Mouse (Mus musculus) bone marrow macrophage, adult 2 months (primary cell): ENCODE results near the gene Sfta2. TPM values are rescaled to one million over a fixed set of nuclear protein-coding genes. Genes with fewer than 3 reads are reported as not detected.

Experiments
- H3K27ac ChIP-seq: 2 replicates; pipeline ENCODE4 v1.5.1; 2012; ENCODE audit warnings: low read depth, low read length; ENCODE audit not compliant: insufficient read depth
- H3K4me1 ChIP-seq: 2 replicates; pipeline ENCODE4 v1.6.1; 2012; ENCODE audit warnings: low read length; ENCODE audit not compliant: control insufficient read depth, insufficient read depth
- H3K4me3 ChIP-seq: 2 replicates; pipeline ENCODE4 v1.5.1; 2012; ENCODE audit warnings: mild to moderate bottlenecking, low read length, moderate library complexity; ENCODE audit not compliant: insufficient read depth
- CTCF ChIP-seq: IDR thresholded peaks from 2 replicates; pipeline ENCODE4 v1.5.1; 2012; ENCODE audit warnings: low read depth, mild to moderate bottlenecking, low read length, moderate library complexity
- POLR2A ChIP-seq: IDR thresholded peaks from 2 replicates; pipeline ENCODE4 v1.6.1; 2012; ENCODE audit warnings: mild to moderate bottlenecking, low read depth, low read length, borderline replicate concordance
- polyA plus RNA-seq: library from polyadenylated mRNA; stranded (reverse); fragments of >200 nt; gene quantifications from 2 replicates; pipeline ENCODE4 v1.2.4, GENCODE M21; 2012; ENCODE audit not compliant: missing spikeins, insufficient read depth, insufficient read length

Gene Sfta2
- polyA plus RNA-seq, 1 experiment = not detected

DNA sequence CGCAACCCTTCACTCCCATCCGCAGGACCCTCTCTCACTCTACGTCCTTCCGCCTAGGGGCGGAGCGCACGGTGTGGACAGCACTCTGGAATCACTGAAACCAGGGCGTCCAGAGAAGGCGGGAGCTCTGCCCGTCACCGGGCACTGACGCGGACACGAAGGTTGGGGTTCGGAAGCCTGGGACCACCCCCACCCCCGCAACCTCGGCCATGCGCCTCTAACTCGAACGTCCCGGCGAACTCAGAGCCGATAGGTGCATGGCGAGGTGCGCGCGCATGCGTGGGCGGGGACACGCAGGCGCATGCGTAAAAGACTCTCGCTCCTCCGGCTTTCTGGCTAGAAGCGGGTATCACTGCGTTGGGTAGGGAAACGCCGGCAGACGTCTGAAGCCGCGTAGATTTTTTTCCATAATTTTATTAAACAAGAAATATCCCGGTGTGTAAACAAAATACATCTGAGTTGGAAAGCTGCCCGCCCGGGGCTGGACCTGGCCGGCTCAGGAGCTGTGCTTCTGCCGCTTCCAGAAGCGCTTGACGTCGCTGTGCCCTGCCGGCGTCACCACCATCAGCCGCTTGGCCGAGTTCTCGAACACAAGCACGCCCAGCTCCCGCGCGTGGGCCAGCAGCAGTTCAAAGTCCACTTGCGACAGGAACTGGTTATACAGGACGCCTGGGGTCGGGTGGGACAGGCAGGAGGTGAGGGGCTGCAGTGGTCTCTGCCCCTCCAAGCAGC lies 66.2 kb downstream of the Sfta2 start, which contains the start of gene Vars2:
TSS of gene Vars2 (minus strand) at position 259 of the 732 bp plus-strand sequence.
- TF ChIP-seq CTCF (no peak), POLR2A (no peak)
- Histone ChIP-seq H3K27ac (peak within 1 kb of the TSS; percentile 54), H3K4me3 (peak within 1 kb of the TSS; percentile 96), H3K4me1 (peaks cover 3% of the 10 kb centered on the region; the same call in 1 of the 2 replicates)

DNA sequence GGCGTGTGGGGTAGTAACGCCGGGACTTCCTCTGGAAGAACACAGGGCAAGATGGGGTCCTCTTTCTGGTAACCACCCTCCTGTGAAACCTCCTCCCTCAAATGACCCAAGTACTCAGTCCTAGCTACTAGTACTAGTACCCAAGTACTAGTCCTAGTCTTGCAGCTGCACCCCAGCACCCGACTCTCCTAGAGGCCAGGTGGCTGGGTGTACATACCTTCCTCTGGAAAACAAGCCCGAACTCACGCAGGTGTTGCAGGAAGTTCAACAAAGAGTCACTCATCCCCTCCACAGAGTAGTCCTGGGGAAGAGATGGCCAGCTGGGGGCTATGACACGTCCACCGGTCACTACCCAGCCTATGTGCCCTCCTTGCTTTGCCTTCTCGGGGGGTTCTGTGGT lies 68.4 kb downstream of the Sfta2 start:
- no peak overlapping the region for H3K27ac ChIP-seq
- TF ChIP-seq POLR2A (no peak), CTCF (no peak)
- no peak overlapping the region for H3K4me3 ChIP-seq
- peaks cover 7% of the 10 kb centered on the region; the same call in 1 of the 2 replicates for H3K4me1 ChIP-seq

DNA sequence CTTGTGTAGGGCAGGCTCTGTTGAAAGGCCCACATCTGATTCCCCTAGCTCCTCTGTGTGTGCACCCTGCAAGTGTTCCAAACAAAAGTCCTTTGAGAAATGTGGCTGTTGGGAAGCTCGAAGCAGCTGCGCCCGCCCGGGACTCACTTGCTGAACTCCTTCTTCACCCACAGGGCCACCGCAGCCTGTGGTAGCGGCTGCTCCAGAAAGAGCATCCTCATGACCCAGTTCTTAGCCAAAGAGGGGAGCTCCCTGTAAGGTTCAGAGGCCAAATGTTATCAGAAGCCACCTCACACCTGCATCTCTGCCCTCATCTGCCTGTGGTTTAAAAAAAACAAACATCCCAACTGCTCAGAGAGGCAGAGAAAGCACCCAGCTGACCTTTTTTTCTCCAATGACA lies 70.5 kb downstream of the Sfta2 start:
- Histone ChIP-seq H3K4me1 (peaks cover 7% of the 10 kb centered on the region; the same call in 1 of the 2 replicates), H3K27ac (no peak overlapping the region), H3K4me3 (no peak overlapping the region)
- TF ChIP-seq POLR2A = no peak

DNA sequence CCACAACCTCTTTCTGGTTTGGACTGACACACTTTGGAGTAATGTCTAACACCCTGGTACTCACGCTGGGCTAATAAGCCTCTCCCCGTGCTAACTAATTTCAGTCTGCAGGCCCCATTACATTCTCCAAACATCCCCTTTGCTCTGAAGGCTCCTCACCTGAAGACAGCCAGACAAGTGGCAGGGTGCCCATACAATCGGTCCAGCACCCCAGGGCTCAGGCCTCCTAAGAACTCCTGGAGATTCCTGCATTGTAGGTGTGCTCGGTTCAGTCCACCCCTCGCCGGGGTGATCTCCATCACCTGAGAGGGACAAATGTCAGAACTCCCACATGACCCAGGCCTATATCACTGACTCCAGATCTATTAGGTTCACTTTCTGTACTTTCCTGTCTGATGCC lies 71.2 kb downstream of the Sfta2 start:
- TF ChIP-seq POLR2A = no peak
- TF ChIP-seq CTCF = no peak
- Histone ChIP-seq H3K4me1 (peaks cover 7% of the 10 kb centered on the region; the same call in 1 of the 2 replicates), H3K27ac (no peak overlapping the region), H3K4me3 (peak overlapping the region; percentile 87)

DNA sequence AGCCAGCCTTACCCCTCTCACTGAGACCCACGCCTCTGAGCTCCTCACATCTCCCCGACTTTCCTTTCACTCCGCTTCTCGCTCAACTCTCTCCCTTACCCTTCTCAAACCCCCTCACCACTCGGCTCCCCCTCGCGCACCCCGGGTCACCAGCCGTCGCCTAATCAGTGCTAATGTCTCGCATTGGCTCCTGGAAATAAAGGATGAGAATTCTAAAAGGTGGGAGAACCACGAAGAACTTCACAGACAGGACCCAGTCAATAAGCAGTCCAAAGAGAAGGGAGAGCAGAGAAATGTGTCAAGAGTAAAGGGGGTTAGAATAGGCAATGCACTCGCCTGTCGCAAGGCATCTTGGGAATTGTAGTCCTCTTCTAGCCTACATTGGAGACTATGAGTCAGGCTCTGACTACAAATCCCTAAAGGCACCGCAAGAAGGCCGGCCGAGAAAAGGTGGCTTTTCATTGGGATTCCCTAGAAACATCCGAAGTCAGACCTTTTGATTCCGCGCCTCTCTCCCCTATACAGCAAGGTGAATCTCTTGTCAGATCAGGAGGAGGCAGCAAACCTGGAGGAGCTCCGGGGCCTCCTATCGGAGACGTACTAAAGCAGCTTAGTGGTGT lies 72.2 kb downstream of the Sfta2 start, which contains the start of gene Gtf2h4:
TSS of gene Gtf2h4 (minus strand) at position 324 of the 620 bp plus-strand sequence.
- H3K27ac ChIP-seq = no peak within 1 kb of the TSS
- peaks cover 4% of the 10 kb centered on the region; the same call in 1 of the 2 replicates for H3K4me1 ChIP-seq
- H3K4me3 ChIP-seq = peak within 1 kb of the TSS; percentile 87
- TF ChIP-seq CTCF = no peak
- no peak for TF ChIP-seq POLR2A

DNA sequence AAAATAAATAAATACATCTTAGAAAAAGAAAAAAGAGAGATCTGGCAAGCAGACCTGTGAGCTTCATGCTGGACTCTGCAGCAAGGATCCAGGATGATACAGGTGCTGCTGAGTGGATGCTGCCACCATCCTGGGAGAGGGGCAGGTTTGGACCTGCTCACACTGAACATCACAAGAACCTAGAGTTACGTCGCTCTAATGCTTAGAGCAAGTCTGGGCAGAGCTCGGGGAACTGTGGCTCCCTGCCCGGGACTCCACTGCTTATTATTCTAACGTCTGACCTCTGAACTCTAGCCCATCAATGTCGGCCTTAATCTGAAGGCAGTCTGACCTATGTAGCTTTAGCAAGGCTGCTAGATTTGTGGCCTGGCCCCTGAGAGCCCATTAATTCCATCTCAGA lies 79.2 kb downstream of the Sfta2 start:
- no peak overlapping the region for H3K27ac ChIP-seq
- no peak for TF ChIP-seq CTCF
- no peak for TF ChIP-seq POLR2A
- H3K4me1 ChIP-seq = no peaks in the 10 kb centered on the region
- H3K4me3 ChIP-seq = no peak overlapping the region

DNA sequence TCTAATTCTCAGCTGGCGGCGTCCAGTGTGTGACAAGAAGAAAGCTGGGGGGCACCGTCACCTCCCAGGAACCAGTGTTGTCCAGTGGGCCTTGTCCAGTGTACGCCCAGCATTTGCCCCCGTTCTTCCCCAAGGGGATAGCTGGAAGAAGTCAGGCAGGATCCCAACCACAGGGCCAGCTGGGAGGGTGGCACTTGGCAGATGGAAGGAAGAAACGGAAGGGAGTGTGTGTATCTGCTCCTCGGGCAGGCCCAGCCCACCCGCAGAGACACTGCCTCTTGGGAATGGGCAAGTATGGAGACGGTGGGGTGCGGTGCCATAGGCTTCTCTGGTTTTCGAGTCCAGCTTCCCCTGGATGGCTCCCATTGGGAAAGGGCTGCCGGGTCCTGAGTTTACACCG lies 80.6 kb downstream of the Sfta2 start:
- TF ChIP-seq CTCF (no peak), POLR2A (no peak)
- no peak overlapping the region for H3K27ac ChIP-seq
- H3K4me3 ChIP-seq = no peak overlapping the region
- H3K4me1 ChIP-seq = no peaks in the 10 kb centered on the region

DNA sequence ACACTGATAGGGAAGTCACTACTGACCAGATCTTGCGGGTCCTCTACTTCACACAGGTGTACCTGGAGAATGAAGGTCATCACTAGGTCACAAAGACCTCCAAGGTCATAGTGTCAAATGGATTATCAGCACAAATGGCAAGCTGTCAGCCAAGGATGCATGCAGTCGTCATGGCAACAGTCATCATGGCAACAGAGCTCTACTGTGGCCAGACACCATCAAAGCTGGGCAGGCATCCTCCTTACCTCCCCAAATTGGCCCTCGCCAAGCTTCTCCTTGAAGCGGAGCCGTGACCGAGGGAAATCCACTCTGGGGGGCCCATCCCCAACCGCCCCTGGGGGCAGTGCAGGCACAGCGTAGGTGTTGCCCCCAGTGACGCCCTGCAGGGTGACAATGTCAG lies 83.7 kb downstream of the Sfta2 start:
- H3K4me1 ChIP-seq = no peaks in the 10 kb centered on the region
- TF ChIP-seq CTCF = no peak
- TF ChIP-seq POLR2A = no peak
- no peak overlapping the region for H3K4me3 ChIP-seq
- no peak overlapping the region for H3K27ac ChIP-seq

DNA sequence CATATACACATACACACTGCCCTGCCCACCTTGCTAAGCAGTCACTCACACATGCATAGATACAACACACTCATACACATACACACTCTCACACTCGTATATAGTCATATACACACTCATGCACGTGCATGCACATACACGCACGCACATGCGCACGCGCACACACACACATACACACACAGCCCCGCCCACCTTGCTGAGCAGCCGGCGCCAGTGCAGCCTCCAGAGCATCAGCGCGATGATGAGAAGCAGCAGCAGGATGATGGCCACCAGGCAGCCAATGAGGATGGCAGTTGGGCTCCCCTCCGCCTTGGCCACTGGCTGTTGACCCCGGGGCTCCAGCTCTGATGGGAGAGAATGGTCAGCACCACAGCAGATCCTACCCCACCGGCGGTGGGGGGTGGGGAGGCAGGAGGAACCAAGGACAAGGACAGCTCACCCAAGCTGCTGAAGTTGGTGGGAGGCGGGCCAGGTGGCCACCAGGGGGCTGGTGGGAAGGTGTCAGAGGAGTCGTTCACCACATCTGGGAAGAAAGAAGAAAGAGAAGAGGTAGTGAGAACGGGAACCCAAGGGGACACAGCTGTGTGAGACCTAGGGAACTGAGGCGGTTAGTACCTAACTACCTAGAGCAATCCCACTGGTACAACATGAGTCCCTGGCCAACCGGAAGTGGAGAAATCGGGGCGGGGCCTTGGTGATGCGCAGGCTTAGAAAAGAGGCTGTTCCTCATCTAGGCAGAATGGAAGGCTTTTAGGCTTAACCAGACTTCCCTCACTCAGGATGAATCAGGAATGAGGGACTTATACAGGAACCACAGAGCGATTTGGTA lies 87.2 kb downstream of the Sfta2 start:
- H3K4me3 ChIP-seq = no peak overlapping the region
- no peak overlapping the region for H3K27ac ChIP-seq
- no peaks in the 10 kb centered on the region for H3K4me1 ChIP-seq
- TF ChIP-seq POLR2A = no peak
- no peak for TF ChIP-seq CTCF
